Mouse (Mus musculus) megakaryocyte progenitor cell, adult 5-6 weeks (primary cell): Measurements from ENCODE around the gene Mical3. TPM values are rescaled to one million over a fixed set of nuclear protein-coding genes. Genes with fewer than 3 reads are reported as not detected.

Experiments
- ATAC-seq: replicated peaks from 2 replicates; pipeline ENCODE4 v1.8.0; 2016; ENCODE audit warnings: mild to moderate bottlenecking, moderate TSS enrichment, inconsistent platforms; ENCODE audit not compliant: poor library complexity
- total RNA-seq, 2 experiments: library from RNA; stranded (forward) in 1 of 2; stranded (reverse) in 1 of 2; fragments of 157-497, 149-512 nt in 1 of 2; fragments of 200-1000 nt in 1 of 2; gene quantifications; 2 replicates each; pipeline versions ENCODE4 v1.2.3 to v1.2.4; 2015 to 2017

Mical3 gene
- total RNA-seq, 2 experiments from 2014 or later = 7.4 to 16.1 TPM

DNA sequence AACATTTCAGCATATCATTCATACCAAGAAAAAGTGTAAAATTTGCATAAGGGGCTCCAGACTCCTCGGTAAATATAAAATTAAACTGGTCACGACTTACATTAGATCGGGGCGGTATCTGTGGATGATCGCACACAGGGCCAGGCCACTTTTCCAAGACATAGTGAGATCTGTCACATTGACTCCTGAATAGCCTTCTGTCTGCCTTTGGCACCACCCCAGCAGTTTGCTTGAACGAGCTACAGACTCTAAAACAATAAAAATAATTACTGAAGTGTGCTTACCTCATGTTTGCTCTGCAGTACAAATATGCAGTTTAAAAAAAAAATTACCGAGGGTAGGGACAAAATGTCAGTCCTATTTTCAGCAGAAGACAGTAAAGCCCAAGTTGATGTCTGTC is 103.9 kb downstream of the Mical3 start:
- ATAC-seq = no peak

DNA sequence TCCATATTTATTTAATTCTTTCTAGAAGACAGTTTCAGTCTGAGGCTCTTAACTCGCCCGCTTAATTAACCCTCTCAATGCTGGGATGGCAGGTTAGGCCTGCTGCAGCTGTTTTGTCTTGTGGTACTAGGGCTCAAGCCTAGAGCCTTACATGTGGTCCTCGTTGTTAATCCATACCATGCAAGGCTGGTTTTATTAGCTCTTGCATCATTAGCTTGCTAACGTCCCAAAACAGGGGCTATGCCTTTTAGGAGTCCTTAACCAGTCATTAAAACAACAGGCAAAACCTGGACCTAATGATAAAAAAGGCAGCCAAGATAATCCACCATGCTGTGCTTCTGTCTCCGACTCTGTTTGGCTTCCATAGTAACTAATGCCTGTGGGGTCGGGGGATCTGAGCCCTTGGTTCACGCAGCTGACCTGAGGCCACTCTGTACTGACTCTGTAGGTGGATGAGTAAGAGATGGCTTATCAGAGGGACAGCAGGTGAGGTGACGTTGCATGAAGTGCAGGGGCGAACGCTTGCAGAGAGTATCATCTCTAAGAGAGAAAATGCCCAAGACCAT is 104.7 kb downstream of the Mical3 start:
- no peak for ATAC-seq

DNA sequence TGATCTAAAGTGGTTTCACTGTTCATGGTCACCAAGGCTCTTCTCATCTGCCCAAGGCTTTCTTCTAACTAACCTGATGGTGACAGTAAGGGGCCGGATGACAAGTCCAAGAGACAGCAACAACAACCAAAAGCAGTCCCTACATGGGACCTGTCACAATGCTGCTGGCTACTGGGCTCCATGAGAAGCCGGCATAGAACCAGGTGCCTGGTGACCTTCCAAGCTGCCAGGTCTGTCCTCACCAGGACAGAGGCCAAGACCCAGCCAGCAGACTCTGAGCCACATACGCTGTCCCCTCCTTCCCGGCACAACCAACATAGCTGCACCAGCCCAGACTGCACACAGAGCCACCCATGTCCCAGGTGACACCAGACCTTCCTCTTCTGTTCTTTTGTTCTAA is 112.7 kb downstream of the Mical3 start:
- ATAC-seq = no peak

DNA sequence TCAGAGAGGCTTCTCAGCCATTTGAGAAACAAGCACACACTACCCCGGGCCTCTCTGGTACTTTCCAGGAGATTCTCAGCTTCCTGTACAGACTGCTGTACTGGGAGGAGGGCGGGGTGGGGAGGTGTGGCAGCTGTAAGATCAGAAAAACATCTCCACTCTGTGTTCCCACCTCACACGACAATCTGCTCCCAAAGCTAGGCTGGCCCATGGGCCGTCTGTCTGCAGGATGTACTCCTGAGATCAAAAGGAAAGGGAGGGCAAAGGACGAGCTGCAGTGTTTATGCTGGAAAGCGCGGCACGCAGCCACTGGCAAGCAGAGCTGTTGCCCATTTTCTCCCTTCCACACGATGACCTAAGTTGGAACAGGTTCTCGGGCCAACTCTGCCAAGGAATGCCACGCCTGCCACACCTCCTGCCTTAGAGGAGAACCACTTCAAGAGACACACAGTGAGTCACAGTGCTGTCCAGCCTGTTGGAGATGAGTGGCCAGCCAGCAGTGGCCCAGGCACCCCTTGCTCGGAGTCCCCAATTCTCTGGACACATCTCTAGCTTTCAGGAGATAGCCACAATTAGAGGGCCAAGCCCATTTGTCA is 113.3 kb downstream of the Mical3 start:
- no peak for ATAC-seq

DNA sequence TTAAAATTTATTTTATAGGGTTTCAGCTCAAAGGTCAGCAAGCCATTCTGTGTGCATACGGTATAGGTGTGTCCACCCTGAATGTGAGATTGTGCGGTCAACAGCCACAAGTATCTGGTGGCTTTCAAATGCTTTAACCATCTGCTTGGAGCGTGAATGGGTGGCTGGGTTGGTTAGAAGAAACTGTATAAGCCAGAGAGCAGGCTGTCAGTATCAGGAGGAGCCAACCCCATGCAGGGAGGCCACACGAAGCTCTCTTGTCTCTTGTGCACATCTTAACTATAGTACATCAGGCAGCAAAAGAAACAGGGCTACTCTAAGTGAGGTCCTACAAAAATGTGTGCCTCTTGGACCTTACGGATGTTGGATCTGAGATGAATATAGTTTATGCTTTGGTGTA is 114.7 kb downstream of the Mical3 start:
- ATAC-seq = no peak

DNA sequence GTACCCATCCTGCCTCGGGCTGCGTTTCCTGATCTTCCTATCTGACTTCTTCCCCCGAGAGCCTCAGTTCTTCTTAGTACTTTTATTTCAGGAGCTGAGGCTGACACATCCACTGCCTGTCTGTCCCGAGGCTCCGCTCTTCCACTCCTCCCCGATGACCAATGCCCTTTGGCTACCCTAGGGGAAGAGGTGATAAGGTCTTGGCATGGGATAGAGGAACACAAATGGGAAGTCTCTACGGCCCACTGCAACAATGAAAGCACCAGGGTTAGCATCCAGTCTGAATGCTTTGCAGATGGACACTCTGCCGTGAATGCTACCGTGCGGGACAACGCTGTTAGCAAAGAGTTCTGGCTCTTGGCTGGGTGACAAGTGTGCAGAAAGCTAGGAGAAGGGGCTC is 116.5 kb downstream of the Mical3 start:
- no peak for ATAC-seq

DNA sequence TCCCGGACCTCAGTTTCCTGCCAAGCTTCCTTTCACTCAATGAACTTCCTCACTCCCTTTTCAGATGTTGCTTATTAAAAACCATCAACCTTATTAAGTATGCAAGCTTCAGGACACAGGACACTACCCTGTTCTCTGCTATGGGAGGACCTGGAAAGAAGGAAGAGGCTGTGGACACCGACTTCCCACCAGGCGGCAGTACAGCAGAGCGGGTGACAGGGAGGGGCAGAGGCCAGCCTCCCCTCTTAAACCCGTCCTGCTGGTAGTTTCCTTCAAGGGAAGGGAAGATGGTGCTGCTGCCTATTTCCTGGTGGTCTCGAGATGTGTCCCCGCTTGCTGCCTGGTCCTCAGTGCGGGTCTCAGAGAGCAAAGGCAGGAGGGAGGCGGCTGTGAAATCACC is 117.0 kb downstream of the Mical3 start:
- ATAC-seq = peak; percentile 89

DNA sequence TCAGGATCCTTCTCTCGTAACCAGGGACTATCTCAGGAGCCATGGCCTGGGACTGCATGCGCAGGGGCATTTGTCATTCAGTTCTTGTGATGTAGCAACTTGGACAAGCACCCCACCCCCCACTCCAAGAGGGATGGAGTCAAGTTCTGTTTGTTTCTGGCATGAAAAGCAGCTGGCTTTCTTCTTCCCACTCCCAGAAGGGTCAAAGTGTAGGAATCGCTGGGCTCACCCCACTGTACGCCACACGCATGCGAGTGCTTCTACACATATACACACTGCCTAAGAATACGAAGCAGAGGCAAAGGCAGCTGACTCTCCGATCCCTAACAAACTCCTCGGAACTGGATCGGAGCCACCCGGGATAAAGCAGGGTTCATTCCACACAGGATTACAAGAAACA is 119.1 kb downstream of the Mical3 start:
- no peak for ATAC-seq

DNA sequence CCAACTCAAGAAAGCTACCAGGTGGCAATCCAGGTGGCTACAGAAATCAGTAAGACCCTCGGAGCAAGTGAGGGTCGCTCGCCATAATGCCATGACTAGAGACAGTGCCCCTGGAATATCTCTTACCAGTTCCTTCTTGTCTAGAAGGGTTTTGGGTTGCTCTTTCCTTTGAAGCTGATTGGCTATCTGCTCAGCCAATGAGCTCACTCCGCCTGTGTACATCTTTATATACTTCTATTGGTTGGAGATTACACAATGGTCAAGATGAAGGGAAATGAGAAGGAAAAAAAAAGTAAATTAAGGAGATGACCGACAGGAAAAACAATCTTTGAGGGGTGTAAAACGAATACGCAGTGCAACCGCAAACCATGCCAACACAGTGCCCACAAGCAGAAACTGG is 121.1 kb downstream of the Mical3 start:
- no peak for ATAC-seq

DNA sequence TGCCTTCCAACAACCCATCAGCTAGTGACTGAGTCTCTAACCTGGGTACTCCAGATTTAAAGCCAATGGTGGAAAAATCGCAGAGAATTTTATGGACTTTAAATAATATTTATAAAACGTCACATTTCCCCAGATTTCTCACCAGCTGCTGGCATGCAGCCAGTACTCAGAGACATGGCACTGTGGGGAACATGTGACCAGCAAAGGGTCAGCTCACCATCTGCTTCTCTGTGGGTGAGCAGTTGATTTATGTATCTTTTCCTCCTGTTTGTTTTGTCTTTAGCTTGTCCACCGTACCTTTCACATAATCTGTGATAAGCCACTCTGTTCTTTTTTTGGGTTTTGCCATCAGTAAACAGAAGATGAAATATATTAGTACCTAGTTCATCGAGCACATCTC is 125.8 kb downstream of the Mical3 start:
- ATAC-seq = no peak

DNA sequence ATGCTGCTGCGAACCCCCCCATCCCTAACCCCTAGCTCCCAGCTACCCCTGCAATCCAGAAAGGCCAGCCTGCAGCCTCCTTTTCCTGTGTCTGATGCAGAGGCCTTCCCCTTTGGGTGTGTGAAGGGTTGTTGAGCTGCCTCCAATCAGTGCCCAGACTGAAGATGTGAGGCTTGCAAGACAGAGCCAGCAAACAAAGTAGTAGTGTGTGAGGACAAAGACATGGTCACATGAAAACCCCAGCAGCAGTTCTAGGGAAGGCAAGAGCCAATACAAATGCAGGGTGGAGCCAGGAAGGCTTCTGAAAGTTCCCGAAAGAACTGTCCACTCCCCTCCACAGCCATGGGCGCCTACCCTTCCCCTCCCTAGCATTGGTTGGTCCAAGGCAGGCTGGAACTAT is 127.8 kb downstream of the Mical3 start:
- ATAC-seq = no peak

DNA sequence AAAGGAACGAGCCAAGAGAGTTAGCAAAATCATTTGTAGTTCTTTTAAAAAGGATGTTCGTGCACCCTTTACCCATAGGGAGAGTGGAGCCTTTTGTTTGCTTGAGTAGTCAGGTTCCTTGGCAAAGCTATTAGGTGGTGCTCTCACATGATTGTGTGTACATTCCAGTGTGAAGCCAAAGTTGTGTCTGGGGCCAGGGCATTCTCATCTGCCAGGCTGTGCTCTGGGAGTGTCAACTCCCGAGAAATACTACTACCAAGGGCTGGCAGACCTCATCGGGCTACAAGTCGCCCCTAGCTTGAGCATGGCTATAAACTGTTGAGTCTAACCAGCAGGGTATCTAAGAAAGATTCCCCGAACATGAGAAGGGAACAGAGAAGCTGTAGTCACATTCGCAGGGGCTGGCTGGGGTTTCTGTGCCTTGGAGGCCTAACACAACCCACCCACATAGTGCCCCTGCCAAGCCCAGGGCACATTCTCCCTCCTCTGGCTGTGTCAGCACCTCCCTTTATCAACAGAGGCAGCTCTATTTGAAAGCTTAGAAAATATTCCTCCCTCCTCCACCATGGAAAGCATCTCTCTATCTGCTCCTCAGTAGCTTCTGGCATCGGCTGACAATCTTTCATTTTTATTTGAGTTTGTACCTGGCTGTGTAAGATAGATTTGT is 130.8 kb downstream of the Mical3 start:
- ATAC-seq = no peak

DNA sequence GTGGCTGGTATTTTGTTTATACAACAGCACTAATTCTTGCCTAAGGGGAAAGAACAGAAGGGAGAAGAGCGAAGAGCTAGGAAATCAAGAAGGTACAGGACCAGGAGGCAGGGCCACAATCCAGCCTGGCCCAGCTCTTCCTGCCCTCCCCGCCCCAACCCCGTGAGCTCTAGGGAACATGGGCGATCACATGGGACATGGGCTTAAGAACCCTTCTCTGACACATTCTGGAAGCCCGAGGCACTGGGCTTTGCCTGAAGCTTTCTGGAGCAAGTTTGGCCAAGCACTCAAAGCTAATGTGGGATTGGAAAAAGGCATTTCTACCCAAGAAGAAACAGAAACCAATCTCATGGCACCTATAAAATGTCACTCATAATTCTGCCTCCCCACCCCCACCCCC is 131.7 kb downstream of the Mical3 start:
- no peak for ATAC-seq

DNA sequence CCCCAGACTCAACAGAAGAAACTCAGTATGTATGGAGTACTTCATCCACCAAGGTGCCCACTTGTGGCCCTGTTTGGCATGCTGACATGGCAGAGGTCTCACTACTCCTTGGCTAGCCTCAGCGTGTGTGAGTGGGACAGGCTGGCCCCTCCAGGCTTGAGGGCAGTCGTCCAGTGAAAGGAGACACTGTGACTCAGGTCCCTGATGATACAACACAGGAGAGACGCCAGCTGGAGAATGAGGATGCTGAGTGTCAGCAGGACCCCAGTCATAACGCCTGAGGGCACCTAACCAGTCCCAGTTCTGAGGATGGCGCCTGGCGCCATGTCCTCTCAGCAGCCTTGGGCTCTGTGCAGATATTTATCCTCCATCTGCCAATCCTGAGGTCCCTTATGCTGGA is 134.2 kb downstream of the Mical3 start:
- ATAC-seq = no peak

DNA sequence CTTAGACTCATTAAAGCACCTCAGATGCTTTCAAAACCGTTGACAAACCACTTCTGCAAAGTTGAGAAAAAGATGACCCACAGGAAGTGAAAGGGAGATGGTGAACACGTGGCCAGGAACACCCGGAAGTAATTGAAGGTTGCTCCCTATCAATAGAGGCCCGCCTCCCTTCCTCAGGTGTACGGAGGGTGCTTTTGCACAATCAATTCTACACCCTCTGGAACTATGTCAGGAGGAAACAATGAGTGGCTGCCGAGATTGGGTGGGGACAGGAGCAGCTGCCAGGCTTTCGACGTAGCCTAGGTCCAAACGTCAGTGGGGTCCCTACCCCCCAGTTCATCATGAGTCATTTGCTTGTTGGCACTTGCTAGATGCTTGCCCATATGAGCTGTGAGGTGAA is 135.3 kb downstream of the Mical3 start:
- no peak for ATAC-seq

DNA sequence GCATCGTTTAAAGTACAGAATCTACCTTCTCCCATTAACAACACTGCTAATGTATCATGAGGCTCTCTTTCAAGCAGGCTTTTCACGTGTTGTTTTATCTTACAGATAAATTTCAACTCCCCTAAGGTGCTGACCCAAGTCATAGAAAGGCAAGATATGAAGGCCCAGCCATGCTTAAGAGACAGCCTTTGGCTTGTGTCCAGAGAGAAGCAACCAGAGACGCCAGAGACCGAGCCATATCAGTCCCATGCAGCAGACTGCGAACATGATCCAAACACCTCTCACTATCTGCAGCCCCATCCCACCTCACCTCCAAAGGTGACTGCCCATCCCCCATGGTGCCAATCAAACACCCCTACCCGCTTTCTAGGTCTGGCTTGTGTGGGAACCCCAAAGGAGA is 138.9 kb downstream of the Mical3 start:
- ATAC-seq = peak; percentile 74

DNA sequence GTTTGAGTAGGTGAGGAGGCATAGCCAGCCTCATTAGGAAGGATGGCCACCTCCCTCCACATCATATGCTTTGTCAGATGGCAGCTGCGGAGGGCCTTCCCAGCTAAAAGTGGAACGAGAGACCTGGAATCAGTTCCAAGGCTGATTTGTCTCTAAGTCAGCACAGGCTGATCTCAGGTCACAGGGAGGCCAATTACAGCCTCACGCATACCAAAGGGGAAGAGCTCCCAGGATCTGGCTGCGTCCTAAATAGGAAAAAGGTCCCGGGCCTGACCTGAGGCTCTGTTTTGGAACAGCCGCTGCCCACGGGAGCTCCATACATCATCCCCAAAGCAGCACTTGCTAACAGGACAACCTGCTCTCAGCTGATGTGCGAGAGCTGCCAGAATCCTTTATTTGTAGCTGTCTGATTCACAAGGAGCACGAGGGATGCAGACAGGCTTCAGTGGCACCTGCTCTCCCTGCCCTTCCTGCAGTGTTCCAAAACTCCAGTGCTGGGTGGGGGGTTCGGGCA is 143.2 kb downstream of the Mical3 start:
- ATAC-seq = no peak; the same call in 1 of the 2 replicates

DNA sequence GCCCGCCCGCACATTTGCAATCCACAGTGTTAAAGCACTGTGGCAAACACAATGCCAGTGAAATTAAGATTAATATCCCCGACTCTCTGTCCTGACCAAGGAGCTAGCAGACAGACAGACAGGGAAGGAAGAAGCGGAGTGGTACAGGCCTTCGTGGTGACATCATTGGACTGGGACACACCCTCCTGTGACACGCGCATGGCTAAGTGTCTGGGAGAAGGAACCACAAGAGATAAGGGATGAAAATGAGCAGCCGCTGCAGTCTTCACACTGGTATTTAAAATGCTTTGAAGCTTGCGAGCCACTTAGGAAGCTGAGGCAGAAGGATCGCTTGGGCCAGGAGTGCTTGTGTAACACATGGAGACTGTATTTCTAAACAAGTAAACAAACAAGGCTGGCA is 143.6 kb downstream of the Mical3 start:
- peak; percentile 82 for ATAC-seq

DNA sequence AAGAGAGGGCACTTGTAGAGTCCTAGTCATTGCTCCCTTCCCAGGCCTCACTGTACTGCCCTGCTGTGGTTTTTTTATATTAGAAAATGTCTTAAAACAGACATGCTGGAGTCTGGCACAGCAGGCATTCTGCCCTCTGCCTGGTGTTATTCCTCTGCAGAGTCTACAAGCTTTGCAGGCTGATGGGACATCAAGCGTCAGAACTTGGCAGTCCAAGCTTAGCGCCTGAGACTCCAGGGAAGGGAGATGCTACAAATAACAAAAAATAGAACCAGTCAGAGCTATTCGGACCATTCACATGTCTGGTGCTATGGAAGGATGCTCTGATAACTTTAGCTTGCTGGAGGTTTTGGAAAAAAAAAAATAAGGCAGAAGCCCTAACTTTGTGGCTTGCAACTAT is 144.6 kb downstream of the Mical3 start:
- ATAC-seq = no peak

DNA sequence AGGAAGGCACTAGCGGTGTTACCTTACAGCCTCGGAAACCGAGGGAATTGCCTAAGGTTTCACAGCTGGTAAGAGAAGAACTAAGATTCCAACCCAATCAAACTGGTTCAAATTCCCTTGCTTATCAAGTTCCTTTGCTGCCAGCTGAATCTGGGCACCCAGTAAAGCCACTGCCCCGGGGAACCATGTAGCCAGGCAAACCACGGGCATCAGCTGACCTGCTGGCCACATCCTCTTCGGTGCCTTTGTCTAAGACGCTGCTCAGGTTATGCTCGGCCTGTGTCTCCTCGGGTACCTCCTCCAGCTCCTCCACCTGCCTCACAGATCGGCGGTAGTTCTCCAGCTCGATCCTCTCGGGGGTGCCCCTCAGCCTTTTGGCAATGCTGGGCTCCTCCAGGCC is 148.5 kb downstream of the Mical3 start:
- ATAC-seq = no peak

DNA sequence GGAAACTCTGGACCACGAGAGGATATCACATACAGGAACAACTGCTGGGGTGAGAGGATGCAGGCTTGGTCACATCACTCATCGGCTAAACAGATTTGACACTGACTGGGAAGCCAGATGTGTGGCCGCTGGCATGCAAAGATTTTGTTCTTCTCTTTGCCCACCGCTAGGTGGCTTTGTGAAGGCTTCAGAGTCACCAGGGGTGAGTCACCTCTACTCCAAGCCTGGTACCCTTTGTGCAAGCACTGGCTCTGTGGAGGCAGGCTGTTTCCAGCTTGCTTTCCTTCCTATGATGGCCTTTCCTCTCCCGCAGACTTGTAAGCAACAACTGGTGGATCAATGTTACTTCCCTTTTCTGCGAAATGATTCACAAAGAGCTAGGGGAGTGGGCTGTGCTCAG is 149.3 kb downstream of the Mical3 start:
- ATAC-seq = peak; percentile 90

DNA sequence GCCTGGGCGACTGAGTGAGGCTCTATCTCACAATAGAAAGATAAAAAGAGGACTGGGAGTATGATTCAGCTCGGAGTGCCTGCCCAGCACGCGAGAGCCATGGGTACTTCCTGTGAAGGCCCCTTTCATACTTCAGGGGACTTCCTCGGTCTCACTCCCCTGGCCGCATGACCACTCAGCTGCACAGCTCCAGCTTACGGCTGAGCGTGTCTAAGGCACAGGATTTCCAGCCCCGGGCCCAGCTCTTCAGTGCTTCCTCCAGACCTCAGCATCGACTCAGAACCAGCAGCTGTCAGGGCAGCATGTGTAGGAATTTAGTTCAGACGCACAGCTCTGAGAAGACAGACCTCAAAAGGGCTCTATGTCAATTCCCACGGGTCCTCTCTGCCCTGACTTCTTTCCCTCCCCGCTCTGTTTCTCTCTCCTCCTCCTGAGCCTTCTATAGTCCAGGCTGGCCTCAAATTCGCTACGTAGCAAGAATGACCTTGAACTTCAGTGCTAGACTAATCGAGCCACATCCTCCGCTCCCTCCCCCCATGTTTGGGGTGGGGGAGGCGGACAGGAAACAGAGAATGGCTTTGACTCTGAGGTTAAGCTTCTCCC is 152.7 kb downstream of the Mical3 start:
- no peak for ATAC-seq
